Mouse (Mus musculus) adrenal gland, postnatal 25 days (tissue): ENCODE data around the gene Tcaf1. TPM values are rescaled to one million over a fixed set of nuclear protein-coding genes. Genes with fewer than 3 reads are reported as not detected.

Source experiments
- total RNA-seq: library from RNA; stranded (reverse); gene quantifications from 2 replicates; pipeline ENCODE4 v1.2.3, GENCODE M21; 2021

The Tcaf1 gene
- total RNA-seq, 1 experiment from 2014 or later = 86.5 TPM

Other genes with a start within 250 kb of the Tcaf1 start
- not detected in 2 replicates for gene Olfr458, start 244.9 kb downstream of the Tcaf1 start, total RNA-seq
- not detected in 2 replicates for gene Olfr457, start 233.8 kb downstream of the Tcaf1 start, total RNA-seq
- gene Olfr456, start 222.9 kb downstream of the Tcaf1 start, total RNA-seq = not detected in 2 replicates
- not detected in 2 replicates for gene Olfr455, start 162.5 kb downstream of the Tcaf1 start, total RNA-seq
- not detected in 2 replicates for gene Tcaf3, start 112.4 kb downstream of the Tcaf1 start, total RNA-seq
- gene Tcaf2, start 64.8 kb downstream of the Tcaf1 start, total RNA-seq = 10.5 and 12.2 TPM in 2 replicates
- not detected in 2 replicates for gene Olfr453, start 29.3 kb upstream of the Tcaf1 start, total RNA-seq
- not detected in 2 replicates for gene Olfr38, start 46.3 kb upstream of the Tcaf1 start, total RNA-seq
- gene Olfr452, start 75.0 kb upstream of the Tcaf1 start, total RNA-seq = not detected in 2 replicates
- gene Olfr450, start 101.9 kb upstream of the Tcaf1 start, total RNA-seq = not detected in 2 replicates
- gene Olfr449, start 124.3 kb upstream of the Tcaf1 start, total RNA-seq = not detected in 2 replicates
- gene Olfr448, start 180.4 kb upstream of the Tcaf1 start, total RNA-seq = not detected in 2 replicates
- gene Olfr447, start 198.8 kb upstream of the Tcaf1 start, total RNA-seq = not detected in 2 replicates
- gene Olfr446, start 211.3 kb upstream of the Tcaf1 start, total RNA-seq = not detected in 2 replicates
- gene Olfr444, start 239.0 kb upstream of the Tcaf1 start, total RNA-seq = not detected in 2 replicates